ENCODE assay signal across 17 mouse cellular contexts in genomic region chr7:73310581-73311136, GRCm38 (mm10).
"Had no signal": no experiment of that assay in that cellular context is flagged by ENCODE, and none has a peak within 500 bp of the region (broad histone marks: within the 10 kb centered on the region; RNA-seq: fewer than 3 reads in every experiment).

No protein-coding gene starts in this region.

- H3K27me3 ChIP-seq: liver, embryonic 13.5 days; neural tube, embryonic 12.5 days; neural tube, embryonic 15.5 days had no signal

- DNase-seq: kidney, adult 8-10 months; kidney, postnatal 10 days; kidney, postnatal 36 days; layer of hippocampus, postnatal 36 days; liver, embryonic 13.5 days; lung, adult 2 months; lung, postnatal 14 days; lung, postnatal 4 days; midbrain, embryonic 14.5 days; retina, postnatal 1 day; right cerebral cortex, postnatal 25 days; spleen, adult 18-20 months; thymus, postnatal 25 days had no signal

- H3K4me3 ChIP-seq: kidney, embryonic 15.5 days; left cerebral cortex, adult 2 months; liver, embryonic 13.5 days; neural tube, embryonic 12.5 days; neural tube, embryonic 15.5 days had no signal

- H3K9me3 ChIP-seq: kidney, embryonic 15.5 days; liver, embryonic 13.5 days; neural tube, embryonic 12.5 days; neural tube, embryonic 15.5 days had no signal

- H3K4me1 ChIP-seq: liver, embryonic 13.5 days had no signal

- H3K36me3 ChIP-seq: kidney, embryonic 15.5 days; liver, embryonic 13.5 days; neural tube, embryonic 12.5 days; neural tube, embryonic 15.5 days had no signal
